Mouse (Mus musculus) limb, embryonic 14.5 days (tissue): ENCODE data around the gene Fbxl16. TPM values are rescaled to one million over a fixed set of nuclear protein-coding genes. Genes with fewer than 3 reads are reported as not detected.

Source experiments
- ATAC-seq: fragments of 200-750 bp; cut with Nextera tagmentation; 2 replicates; pipeline ENCODE4 v1.8.0; 2017; ENCODE audit warnings: low read depth, moderate number of reproducible peaks, moderate TSS enrichment; ENCODE audit not compliant: low FRiP score
- DNase-seq: peaks from one replicate; pipeline ENCODE4 v3.0.0-alpha.2; 2015; ENCODE audit warnings: low spot score
- H3K27ac ChIP-seq: fragments of 300-500 bp; sonication (generic); replicated peaks from 2 replicates; pipeline ENCODE4 v1.5.1; 2014; ENCODE audit warnings: low read depth, mild to moderate bottlenecking, low read length, moderate library complexity, mixed read lengths
- H3K27me3 ChIP-seq: fragments of 300-500 bp; sonication (generic); 2 replicates; pipeline ENCODE4 v1.6.1; 2014; ENCODE audit warnings: low read length, mixed read lengths; ENCODE audit not compliant: control insufficient read depth, insufficient read depth
- H3K36me3 ChIP-seq: fragments of 300-500 bp; sonication (generic); 2 replicates; pipeline ENCODE4 v1.6.1; 2014; ENCODE audit warnings: mild to moderate bottlenecking, low read length, moderate library complexity, mixed read lengths; ENCODE audit not compliant: control insufficient read depth, insufficient read depth
- H3K4me1 ChIP-seq: fragments of 300-500 bp; sonication (generic); 2 replicates; pipeline ENCODE4 v1.6.1; 2014; ENCODE audit warnings: antibody characterized with exemption, low read length, mixed read lengths; ENCODE audit not compliant: control insufficient read depth, insufficient read depth
- H3K4me2 ChIP-seq: fragments of 300-500 bp; sonication (generic); replicated peaks from 2 replicates; pipeline ENCODE4 v1.6.1; 2014; ENCODE audit warnings: low read depth, mild to moderate bottlenecking, low read length, moderate library complexity; ENCODE audit not compliant: severe bottlenecking
- H3K4me3 ChIP-seq: fragments of 300-500 bp; sonication (generic); replicated peaks from 2 replicates; pipeline ENCODE4 v1.5.1; 2014; ENCODE audit warnings: low read length
- H3K9ac ChIP-seq: fragments of 300-500 bp; sonication (generic); 2 replicates; pipeline ENCODE4 v1.6.1; 2014; ENCODE audit warnings: mild to moderate bottlenecking, low read depth, low read length, moderate library complexity; ENCODE audit not compliant: severe bottlenecking
- H3K9me3 ChIP-seq: fragments of 300-500 bp; sonication (generic); 2 replicates; pipeline ENCODE4 v1.6.1; 2016; ENCODE audit warnings: low read length; ENCODE audit not compliant: control insufficient read depth
- POLR2A ChIP-seq: fragments of 200-500 bp; IDR thresholded peaks from 2 replicates; pipeline ENCODE4 v1.8.0; 2012; ENCODE audit warnings: inconsistent platforms, mild to moderate bottlenecking, moderate library complexity, borderline replicate concordance; ENCODE audit not compliant: insufficient read depth, insufficient read length; ENCODE audit errors: extremely low read depth
- WGBS: fragments of 180-500 bp; shearing (Covaris S2); extraction: QIAGEN DNeasy Blood & Tissue Kit; methylation state at CpG from one replicate; pipeline ENCODE4 v1.1.7; 2014; 5-methylcytosine and 5-hydroxymethylcytosine counted together
- polyA plus RNA-seq, 2 experiments: library from polyadenylated mRNA; depleted of rRNA in 1 of 2; stranded (reverse) in 1 of 2; unstranded in 1 of 2; fragments of >200 nt; fragmentation: Nextera tagmentation in 1 of 2; extraction: Ambion mirVana in 1 of 2; gene quantifications; 2 replicates each; pipeline versions ENCODE4 v1.2.1 to v1.2.3; 2012 to 2014

The Fbxl16 gene
- polyA plus RNA-seq, 2 experiments = 2.0 to 6.5 TPM

DNA sequence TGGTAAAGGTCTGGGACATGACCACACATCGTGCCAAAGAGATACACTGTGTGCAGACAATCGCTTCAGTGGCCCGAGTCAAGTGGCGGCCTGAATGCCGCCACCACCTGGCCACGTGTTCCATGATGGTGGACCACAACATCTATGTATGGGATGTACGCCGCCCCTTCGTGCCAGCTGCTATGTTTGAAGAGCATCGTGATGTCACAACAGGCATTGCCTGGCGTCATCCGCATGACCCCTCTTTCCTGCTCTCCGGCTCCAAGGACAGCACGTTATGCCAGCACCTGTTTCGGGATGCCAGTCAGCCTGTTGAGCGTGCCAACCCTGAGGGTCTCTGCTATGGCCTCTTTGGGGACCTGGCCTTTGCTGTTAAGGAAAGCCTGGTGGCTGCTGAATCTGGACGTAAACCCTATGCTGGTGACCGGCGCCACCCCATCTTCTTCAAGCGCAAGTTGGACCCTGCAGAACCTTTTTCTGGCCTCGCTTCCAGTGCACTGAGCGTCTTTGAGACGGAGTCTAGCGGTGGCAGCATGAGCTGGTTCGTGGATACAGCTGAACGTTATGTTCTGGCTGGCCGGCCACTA is 17.2 kb downstream of the Fbxl16 start:
- no peak for ATAC-seq
- Histone ChIP-seq H3K27ac (no peak overlapping the region), H3K4me1 (peaks cover 25% of the 10 kb centered on the region), H3K9ac (no peak overlapping the region), H3K9me3 (no peaks in the 10 kb centered on the region), H3K36me3 (peaks cover 33% of the 10 kb centered on the region), H3K27me3 (no peaks in the 10 kb centered on the region), H3K4me3 (no peak overlapping the region), H3K4me2 (no peak overlapping the region)
- DNase-seq = no peak
- 96% methylated on average over 27 of the region's 27 CpGs for WGBS
- TF ChIP-seq POLR2A = no peak

DNA sequence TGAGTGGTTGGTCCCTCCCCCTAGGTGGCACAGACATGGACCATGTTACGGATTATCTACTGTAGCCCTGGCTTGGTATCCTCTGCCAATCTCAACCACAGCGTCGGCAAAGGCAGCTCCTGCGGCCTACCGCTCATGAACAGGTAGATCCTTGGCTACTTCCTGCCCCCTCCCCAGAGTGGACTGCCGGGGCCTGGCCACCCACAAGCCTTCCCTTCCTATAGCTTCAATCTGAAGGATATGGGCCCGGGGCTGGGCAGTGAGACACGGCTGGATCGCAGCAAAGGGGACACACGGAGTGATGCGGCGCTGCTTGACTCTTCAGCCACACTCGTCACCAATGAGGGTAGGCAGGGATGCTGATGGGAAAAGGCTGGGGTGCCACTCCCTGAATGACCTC is 18.1 kb downstream of the Fbxl16 start:
- no peak overlapping the region for H3K4me2 ChIP-seq
- ATAC-seq (no peak), DNase-seq (no peak)
- H3K36me3 ChIP-seq = peaks cover 41% of the 10 kb centered on the region
- no peak overlapping the region for H3K4me3 ChIP-seq
- no peaks in the 10 kb centered on the region for H3K9me3 ChIP-seq
- H3K9ac ChIP-seq = no peak overlapping the region
- H3K27ac ChIP-seq = no peak overlapping the region
- TF ChIP-seq POLR2A = no peak
- H3K27me3 ChIP-seq = no peaks in the 10 kb centered on the region
- 96% methylated on average over 13 of the region's 13 CpGs for WGBS
- H3K4me1 ChIP-seq = peaks cover 34% of the 10 kb centered on the region

DNA sequence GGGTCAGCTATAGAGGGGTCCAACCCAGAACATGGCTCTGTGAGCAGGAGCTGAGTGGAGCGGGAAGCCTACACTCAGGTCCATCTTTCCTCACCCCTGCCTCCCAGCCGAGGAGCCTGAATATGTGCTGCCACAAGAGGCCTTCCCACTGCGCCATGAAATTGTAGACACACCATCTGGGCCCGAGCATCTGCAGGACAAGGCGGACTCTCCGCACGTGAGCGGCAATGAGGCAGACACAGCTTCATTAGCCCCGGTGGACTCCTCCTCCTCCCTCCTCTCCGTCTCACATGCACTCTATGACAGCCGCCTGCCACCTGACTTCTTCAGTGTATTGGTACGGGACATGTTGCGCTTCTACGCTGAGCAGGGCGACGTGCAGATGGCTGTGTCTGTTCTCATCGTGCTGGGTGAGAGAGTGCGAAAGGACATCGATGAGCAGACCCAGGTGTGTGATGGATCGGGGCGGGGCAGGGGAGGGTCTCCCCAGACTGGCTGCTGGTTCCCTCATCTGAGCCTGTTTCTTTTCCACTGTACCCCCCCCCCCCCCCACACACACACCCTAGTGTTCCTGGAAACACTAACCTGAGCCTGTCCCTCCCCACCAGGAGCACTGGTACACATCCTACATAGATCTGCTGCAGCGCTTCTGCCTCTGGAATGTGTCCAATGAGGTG is 18.8 kb downstream of the Fbxl16 start:
- ATAC-seq (no peak), DNase-seq (no peak)
- Histone ChIP-seq H3K4me1 (peaks cover 34% of the 10 kb centered on the region), H3K27ac (no peak overlapping the region), H3K4me2 (no peak overlapping the region), H3K4me3 (no peak overlapping the region), H3K36me3 (peaks cover 41% of the 10 kb centered on the region), H3K27me3 (no peaks in the 10 kb centered on the region), H3K9me3 (no peaks in the 10 kb centered on the region), H3K9ac (no peak overlapping the region)
- TF ChIP-seq POLR2A = no peak
- WGBS = 91% methylated on average over 22 of the region's 22 CpGs

DNA sequence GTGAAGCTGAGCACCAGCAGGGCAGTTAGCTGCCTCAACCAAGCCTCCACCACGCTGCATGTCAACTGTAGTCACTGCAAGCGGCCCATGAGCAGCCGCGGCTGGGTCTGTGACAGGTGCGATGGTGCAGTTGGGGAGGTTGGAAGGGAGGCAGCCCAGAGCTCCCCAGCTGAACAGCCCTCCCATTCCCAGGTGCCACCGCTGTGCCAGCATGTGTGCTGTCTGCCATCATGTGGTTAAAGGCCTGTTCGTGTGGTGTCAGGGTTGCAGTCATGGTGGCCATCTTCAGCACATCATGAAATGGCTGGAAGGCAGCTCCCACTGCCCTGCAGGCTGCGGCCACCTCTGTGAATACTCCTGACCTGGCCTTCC is 19.3 kb downstream of the Fbxl16 start:
- Histone ChIP-seq H3K27me3 (no peaks in the 10 kb centered on the region), H3K4me3 (peak overlapping the region; percentile 67), H3K9ac (peak overlapping the region; percentile 73; the same call in 1 of the 2 replicates), H3K27ac (peak overlapping the region; percentile 81; the same call in 1 of the 2 replicates), H3K4me1 (peaks cover 34% of the 10 kb centered on the region), H3K36me3 (peaks cover 41% of the 10 kb centered on the region), H3K9me3 (no peaks in the 10 kb centered on the region), H3K4me2 (peak overlapping the region; percentile 79)
- ATAC-seq = no peak
- TF ChIP-seq POLR2A = no peak
- WGBS = 88% methylated on average over 8 of the region's 8 CpGs
- no peak for DNase-seq

DNA sequence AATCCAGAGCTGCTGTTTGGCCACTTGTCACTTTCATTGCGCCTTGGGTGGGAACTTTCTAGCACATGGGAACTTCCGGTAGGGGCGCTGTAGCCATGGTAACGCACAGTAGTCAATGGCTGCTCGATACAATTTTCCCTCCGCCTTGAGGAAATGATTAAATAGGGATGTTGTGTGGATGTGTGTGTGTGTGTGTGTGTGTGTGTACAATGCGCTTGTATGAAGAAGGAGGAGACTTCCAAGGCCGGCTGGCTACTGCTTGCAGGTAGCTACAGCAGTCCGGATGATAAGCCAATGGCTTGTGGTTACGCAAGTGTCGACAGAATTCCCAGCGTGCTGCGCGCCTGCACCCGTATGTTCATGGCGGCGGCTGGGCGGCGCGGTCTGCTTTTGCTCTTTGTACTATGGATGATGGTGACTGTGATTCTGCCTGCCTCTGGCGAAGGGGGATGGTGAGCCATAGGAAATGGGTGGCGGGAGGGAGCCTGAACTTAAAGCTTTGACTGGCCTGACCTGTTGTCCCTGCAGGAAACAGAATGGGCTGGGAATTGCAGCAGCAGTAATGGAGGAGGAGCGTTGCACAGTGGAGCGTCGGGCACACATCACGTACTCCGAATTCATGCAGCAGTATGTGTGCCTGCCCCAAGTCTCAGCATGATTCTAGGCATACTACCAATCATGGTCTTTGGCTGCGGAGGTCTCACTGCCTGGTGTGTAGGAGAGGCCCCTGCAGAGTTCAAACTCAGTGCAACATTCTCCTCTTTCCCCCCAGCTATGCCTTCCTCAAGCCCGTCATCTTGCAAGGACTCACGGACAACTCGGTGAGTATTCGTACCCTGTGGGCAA is 20.1 kb downstream of the Fbxl16 start, which contains the start of gene Jmjd8:
Gene Jmjd8 (plus strand): TSS at position 156 of the 846 bp plus-strand sequence.
- Histone ChIP-seq H3K27ac (peak within 1 kb of the TSS; percentile 81), H3K9me3 (no peaks in the 10 kb centered on the region), H3K4me1 (peaks cover 36% of the 10 kb centered on the region), H3K4me3 (peak within 1 kb of the TSS; percentile 67), H3K36me3 (peaks cover 41% of the 10 kb centered on the region), H3K9ac (peak within 1 kb of the TSS; percentile 73), H3K4me2 (peak within 1 kb of the TSS; percentile 79), H3K27me3 (no peaks in the 10 kb centered on the region)
- ATAC-seq (peak; percentile 54), DNase-seq (peak; percentile 87)
- peak; percentile 63; the same call in 1 of the 2 replicates for TF ChIP-seq POLR2A
- 2% methylated on average over 32 of the region's 32 CpGs for WGBS
